Mouse (Mus musculus): Measurements from ENCODE around the gene 4930404H24Rik. TPM values are rescaled to one million over a fixed set of nuclear protein-coding genes. Genes with fewer than 3 reads are reported as not detected.
A peak's percentile ranks its signal among the peaks of the same experiment; 100 is the strongest.
"Not testable (repeated sequence)": the region's sequence is repeated elsewhere in the genome, so short reads cannot be mapped to it uniquely, and the experiment has no call there.

4930404H24Rik gene
- total RNA-seq, 2 experiments from 2014 or later: 7.1 TPM; not detected in 1

DNA sequence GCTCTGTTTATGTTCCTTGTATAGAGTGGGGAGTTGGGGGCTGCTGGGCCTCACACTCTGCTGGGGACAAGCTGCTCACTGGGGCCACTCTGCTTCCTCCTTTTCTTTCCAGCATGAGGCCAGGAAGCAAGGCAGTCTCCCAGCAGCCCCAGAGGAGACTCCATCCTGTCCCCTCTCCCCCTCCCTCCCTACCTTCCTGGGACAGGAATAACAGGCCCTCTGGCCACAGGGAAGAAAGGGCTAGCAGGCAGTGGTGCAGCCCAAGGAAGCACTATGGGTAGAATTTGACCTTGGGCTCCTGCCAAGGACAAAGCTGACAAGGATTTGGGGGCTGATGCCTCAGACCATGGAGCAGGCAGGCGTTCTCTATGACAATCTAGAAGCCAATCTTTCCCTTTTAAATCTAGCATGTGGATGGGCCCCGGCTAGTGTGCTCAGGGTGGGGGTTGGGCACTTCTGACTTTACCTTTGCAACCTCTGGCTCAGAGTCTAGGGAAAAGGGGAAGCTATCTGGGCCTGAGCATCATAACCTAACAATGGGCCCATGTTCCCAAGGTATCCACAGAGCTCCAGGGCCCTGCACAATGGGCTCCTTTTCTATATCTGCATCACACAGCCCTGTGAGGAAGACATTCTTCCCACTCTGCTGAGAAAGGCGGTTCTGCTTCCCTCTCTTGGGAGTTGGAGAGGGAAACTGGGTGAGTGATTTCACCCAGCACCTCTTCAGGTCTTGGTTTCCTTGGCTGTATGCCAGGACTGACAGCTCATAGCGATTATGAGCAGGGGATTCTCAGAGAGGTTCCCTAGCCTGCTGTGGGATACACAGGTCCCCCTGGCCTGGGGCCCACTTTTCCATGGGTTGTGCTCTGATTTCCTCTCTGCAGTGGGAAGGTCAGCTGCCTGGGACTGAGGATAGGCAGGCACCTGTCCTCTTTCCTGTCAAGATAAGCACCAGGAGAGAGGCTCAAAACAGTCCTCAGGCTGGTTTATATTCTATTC, 17.2 kb upstream of the 4930404H24Rik start:
- ATAC-seq (replicated peaks; ENCODE audit: low FRiP score, poor library complexity, severe bottlenecking): no peak

DNA sequence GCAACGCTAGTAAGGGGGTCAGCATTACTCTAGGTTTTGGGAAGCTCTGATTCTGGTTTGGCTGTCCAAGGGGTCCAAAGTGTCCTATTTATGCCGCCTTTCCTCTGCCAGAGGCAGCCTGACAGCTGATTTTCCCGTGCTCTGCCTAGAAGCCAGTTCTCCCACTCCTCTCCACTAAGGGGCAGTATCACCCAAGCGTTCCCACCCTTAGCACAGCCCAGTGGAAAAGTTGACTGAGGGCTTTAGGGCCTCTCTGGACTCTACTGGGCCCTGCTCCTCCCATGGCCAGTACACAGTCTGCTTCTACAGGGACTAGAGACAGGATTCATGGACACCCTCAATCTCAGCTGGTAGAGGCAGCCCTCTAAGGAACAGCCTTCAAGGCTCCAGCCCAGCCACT, 14.0 kb upstream of the 4930404H24Rik start:
- peak; percentile 72 for ATAC-seq (replicated peaks; ENCODE audit: low FRiP score, poor library complexity, severe bottlenecking)

DNA sequence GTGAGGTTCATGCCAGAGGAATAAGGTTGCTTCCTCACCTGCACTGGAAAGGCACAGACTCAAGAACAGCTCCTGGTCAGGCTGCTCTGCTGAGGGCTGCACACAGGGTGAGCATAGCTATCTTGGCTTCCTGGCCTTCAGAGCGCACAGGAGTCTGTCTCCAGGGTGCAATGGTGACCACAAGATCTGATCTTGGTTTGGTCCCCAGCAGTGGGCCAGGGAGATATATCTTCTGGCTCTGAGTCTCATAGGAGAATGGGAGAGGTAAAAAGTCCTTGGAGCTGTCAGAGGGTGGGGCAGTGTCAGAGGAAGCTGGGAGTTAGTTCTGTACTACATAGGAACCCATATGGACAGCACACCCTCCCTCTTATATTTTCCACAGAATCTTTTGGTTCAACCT, 13.1 kb upstream of the 4930404H24Rik start:
- no peak for ATAC-seq (replicated peaks; ENCODE audit: low FRiP score, poor library complexity, severe bottlenecking)

DNA sequence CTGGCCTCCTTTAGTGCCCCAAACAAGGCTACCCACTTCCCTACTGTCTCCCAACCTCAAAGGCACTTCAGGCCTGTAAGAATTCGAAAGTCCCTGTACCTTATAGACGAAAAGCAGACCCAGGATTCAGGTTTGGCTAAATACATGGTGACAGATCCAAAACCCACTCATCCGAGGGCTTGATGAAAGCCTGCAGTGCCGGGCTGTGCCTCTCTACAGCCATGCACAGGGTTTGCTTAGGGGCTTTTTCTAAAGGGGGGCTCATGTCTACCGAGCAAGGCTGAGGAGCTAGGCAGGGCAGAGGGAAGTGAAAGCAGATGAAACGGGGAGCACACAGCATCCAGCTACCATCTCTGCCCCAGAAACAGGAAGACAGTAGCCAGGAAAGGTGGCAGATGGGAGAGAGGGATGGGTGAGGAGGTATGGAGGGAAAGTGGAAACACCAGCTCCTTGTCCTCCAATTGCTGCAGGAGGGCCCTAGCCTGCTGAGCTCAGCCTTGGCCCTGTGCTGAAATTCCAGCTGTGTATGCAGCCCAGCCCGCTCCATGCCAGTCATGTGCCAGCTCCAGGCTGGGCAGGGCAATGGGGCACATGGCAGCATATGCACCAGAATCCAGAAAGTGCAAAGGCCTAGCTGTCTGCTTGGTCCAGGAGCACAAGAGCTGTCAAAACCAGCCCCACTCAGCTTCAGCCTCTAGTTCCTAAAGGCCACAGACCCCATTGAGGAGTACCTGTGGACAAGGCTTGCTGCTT, 11.3 kb upstream of the 4930404H24Rik start:
- ATAC-seq (replicated peaks; ENCODE audit: low FRiP score, poor library complexity, severe bottlenecking): no peak

DNA sequence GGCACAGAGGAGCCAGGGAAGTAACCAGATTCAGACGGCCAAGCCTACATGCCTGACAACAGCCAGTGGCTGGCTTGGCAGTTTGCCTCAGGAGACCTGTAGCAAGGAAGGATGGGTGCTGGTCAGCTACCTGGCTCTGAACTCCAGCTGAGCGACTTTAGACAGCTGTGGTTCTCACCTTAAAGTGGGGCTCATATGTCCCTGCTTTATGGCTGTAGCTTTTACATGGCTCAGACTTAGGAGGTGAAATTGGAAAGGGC, 10.8 kb upstream of the 4930404H24Rik start:
- no peak for ATAC-seq (replicated peaks; ENCODE audit: low FRiP score, poor library complexity, severe bottlenecking)

DNA sequence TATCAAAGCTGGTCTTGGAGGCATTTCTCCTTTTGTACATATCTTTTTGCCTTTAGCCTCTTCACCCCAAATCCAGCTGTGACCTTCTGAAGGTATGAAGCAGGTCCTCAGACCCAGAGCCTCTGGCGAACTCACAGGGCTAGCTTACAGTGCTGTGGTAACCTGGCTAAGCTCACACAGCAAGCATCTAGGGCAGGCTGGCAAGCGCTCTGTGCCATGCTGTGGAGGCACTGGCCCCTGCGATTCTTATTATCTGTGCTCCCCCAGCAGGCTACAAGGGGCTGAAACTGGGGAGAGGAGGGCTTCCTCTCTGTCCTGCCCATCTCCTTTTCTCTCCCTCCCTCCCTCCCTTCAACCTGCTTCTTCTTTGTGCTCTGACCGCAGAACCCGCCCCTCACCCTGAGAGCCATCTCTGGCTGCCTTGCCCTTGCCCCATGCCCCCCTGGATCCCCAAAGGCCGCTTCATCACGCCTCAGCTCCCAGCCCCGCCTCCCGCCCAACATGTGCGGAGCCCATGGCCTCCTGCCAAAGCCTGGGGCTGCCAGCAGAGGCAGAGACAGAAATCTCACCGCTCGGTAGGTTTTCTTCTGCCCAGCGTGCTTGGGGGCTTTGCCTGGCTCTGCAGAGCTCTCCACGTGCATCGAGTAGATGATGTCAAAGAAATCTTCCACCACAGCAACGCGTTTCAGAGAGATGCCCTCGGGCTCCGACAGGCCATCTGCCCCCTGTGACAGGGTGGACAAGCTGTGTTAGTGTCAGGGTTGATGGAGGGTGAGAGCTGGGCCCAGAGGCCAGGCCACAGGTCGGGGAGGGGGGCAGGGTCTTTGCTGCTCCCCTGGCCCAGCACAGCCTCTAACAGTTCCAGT, 9.2 kb upstream of the 4930404H24Rik start:
- ATAC-seq (replicated peaks; ENCODE audit: low FRiP score, poor library complexity, severe bottlenecking): peak; percentile 79

DNA sequence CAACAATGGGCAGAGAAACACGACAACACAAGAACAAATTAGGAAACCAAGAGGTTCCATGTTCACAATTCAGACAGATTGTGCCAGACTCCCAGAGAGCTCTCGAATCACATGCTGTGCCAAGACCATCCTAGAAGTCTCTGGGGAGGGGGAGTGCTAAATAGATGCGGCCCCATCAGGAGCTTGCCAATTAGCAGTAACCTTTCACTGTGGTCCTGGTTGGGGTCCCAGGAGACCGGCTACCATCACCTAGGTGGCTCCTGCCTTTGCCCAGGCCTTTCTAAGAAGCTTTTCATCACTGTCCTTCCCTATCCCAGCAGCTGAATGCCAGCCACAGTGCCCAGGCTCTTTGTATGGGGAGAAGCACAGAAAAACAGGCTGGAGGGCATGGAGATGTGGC, 8.5 kb upstream of the 4930404H24Rik start:
- no peak for ATAC-seq (replicated peaks; ENCODE audit: low FRiP score, poor library complexity, severe bottlenecking)

DNA sequence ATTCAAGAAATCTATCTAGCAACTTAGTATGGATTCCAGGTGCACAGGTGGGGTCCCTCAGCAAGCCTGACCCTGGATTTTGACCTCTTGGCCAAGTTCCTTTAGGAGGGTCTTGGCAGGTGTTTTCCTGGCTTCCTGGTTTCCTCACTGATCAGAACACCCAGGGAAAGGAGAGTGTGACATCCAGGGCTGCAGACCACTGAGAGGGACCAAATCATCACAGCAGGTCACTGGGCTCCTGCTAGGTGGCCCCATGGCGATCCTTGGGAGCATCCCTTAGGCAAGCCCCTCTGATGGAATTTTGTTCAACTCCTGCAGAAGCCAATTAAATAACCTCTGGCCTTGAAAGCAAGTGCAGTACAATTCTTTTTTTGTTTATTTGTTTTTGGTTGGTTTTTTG, 2.5 kb upstream of the 4930404H24Rik start:
- ATAC-seq (replicated peaks; ENCODE audit: low FRiP score, poor library complexity, severe bottlenecking): no peak

DNA sequence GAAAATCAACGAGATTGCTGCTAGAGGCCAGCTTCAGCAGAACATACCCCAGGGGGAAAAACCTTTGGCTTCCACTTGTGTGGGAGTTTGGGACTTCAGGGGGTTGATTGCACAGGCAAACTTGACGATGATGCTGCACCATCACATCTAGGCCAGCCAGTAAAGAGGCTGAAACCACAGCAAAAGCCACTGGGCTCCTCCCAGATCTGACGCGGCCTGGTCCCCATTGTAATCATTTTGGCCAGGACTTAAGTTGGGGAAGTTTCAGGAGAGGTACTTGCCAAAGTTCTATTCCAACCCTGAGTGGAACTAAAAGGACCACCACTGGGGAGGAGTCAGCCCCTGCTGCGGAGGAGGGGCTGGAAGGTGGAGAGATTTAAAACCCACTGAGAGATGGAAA, 1.6 kb upstream of the 4930404H24Rik start:
- ATAC-seq (replicated peaks; ENCODE audit: low FRiP score, poor library complexity, severe bottlenecking): peak; percentile 31; the same call in 1 of the 2 replicates

DNA sequence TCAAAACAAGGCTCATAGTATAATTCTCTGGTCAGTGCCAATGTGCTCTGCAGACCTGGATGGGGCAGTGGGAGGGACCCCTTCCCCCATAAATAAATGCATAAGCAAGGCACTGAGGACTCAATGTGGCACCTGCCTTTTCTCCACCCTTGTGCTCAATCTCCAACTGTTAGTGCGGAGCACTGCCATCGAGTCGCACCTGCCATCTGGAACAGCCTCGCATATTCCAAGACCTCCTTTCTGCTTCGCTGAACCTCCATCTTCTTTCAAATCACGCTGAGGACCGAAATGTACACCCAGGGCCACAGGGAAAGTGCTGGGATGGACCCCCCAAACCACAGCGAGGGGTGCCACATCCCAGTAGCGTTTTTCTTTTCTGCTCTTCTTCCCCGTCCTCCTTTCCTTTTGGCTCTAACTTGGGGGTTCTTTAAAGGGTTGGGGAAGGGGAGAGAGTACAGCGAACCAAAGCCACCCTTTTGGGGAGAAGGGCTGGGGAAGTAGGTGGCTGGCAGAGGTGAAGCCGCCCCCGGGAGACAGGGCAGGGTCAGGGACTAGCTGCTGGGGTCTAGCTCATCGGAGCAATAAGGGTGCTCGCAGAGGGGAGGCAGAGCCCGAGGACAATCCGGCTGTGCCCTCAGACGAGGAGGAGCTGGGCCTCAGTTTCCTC, 945 bp upstream of the 4930404H24Rik start:
- no peak for ATAC-seq (replicated peaks; ENCODE audit: low FRiP score, poor library complexity, severe bottlenecking)

DNA sequence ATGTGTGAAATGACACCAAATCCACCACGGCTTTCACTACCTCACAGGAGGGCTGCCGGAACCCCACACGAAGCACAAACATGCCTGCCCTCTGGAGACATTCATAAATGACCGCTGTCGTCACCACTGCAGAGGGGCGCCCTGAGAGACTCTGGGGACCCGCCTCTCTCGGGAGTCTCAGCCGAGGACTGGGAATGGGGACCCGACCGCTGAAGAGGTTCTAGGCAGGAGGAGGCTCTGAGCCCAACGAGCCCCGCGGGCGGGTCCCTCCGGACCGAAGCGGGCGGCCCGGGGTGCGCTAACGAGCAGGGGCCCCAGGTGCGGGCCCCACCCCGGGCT, 442 bp upstream of the 4930404H24Rik start:
- ATAC-seq (replicated peaks; ENCODE audit: low FRiP score, poor library complexity, severe bottlenecking): no peak

DNA sequence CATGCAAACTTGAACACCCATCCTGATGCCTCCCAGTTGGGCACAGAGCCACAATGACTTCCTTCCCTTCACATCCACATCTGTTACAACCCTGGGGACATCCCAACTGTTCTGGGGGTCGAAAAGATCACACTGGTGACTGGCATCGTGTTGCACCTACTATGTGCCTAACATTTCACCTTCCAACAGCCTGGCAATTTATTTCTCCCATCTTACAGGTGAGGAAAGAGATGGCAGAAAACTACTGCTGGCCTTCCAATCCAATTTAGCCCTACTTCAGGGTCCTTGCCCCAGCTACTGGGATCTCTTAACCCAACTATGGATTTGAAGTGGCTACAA, 772 bp downstream of the 4930404H24Rik start:
- ATAC-seq (replicated peaks; ENCODE audit: low FRiP score, poor library complexity, severe bottlenecking): no peak

DNA sequence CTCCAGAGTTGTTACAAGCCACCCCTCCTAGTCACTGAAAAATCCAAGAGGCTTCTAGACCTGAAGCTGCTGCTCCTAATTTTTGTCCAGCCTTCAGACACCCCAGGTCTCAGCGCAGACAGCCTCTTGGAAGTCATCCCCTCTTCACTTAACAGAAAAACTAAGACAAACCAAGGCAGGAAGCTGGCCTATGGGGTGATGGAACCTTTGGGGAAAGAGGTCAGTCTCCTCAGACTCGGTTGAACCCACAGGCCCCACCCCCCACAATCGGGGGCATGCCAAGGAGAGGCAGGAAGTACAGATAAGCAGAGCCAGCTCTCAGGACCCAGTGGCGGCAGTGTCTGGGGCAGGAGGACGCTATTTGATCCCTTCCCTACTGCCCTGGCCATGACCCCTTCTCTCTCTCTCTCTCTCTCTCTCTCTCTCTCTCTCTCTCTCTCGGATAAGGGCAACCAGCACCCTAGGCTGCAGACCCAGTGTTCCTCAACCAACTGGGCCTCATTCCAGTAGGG, 1.2 kb downstream of the 4930404H24Rik start:
- ATAC-seq (replicated peaks; ENCODE audit: low FRiP score, poor library complexity, severe bottlenecking): peak; percentile 55

DNA sequence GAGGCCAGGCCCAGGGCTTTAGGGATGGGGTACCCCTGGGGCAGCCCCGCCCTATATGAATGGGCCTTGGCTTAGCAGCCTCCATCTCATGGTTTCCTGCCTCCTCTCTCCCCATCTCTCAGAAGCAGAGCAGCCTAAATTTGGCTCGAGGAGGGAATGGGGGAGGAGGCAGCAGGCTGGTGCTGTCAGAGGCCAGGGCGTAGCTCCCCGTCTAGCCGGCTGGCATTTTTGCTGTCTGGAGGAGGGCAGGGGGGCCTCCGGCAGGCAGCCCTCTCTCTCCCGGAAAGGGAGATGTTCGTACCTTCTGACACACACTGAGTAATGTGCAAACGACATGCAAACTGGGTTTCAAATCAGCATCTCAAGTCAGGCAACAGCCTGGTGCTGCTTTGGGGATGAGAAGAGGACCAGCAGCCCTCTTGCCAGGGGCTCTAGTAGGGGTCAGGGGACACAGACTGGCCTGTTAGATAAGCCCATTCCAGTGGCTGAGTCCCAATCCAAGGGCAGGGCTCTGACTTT, 1.8 kb downstream of the 4930404H24Rik start:
- peak; percentile 39 for ATAC-seq (replicated peaks; ENCODE audit: low FRiP score, poor library complexity, severe bottlenecking)

DNA sequence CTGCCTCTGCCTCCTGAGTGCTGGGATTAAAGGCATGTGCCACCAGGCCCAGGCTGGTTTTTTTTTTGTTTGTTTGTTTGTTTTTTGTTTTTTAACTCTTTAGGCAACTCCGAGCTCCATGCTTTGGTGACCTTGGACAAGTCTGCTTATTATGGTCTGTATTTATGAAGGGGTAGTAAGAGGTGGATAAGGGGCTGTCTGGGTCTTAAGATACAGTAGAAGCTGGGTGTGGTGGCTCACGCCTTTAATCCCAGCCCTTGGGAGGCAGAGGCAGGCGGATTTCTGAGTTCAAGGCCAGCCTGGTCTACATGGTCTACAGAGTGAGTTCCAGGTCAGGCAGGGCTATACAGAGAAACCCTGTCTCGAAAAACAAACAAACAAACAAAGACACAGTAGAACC, 2.8 kb downstream of the 4930404H24Rik start:
- not testable (repeated sequence) for ATAC-seq (replicated peaks; ENCODE audit: low FRiP score, poor library complexity, severe bottlenecking)

DNA sequence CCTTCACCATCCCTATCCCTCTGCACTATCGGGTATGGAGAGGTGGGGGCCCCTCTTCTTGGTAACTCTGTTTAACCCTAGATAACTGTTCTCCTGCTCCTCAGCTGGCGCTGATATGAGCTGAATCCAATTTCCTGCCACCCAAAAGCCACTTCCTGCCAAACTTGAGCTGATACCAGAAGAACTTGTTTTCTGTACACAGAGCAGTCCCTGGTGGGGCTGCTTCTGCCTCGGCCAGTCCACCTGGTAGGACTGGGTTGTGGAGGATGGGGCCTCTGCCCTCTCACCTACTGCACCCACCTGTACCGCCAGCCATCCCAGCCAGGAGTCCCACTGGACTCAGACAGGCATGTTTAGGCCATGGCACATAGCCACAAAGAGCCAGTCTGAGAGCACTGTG, 3.2 kb downstream of the 4930404H24Rik start:
- ATAC-seq (replicated peaks; ENCODE audit: low FRiP score, poor library complexity, severe bottlenecking): peak; percentile 52

DNA sequence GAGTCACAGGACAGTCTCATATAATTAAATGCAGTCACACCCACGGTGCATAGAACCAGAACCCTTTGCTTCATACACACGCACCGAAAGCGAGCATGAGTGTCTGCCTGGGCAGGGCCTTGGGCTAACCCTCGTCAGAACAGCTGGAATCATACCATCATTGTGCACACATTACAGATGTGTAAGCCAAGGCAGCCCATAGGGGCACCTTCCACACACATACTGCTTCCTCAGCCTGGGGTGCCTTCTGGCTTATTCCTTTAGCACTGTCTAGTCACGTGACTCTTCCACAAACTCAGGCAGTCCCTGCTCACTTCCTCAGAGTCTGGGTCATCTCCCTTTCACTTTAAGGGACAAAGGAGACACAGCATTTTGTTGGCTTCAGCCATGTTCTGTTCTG, 3.7 kb downstream of the 4930404H24Rik start:
- 0 out of 2 replicates have a peak, but pooled peaks have one; percentile 2 for ATAC-seq (replicated peaks; ENCODE audit: low FRiP score, poor library complexity, severe bottlenecking)

DNA sequence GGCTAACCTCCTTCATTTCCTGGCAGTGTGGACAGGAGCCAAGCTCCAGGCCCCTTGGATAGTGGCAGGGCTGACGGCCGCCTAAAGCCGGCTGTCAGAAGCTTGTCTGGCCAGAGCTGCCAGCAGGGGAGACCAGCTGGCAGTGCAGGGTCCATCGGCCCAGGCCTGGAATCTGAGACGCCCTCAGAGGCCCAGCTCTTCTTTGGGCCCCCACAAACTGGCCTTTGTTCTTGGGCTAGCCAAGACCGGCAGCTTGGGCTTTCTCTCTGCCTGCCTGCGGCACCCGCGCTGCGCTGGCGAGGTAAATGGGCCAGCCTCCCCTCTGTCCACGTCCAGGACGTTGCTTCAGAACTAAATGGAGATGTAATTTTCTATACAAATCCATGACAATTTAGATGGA, 4.3 kb downstream of the 4930404H24Rik start:
- no peak for ATAC-seq (replicated peaks; ENCODE audit: low FRiP score, poor library complexity, severe bottlenecking)

DNA sequence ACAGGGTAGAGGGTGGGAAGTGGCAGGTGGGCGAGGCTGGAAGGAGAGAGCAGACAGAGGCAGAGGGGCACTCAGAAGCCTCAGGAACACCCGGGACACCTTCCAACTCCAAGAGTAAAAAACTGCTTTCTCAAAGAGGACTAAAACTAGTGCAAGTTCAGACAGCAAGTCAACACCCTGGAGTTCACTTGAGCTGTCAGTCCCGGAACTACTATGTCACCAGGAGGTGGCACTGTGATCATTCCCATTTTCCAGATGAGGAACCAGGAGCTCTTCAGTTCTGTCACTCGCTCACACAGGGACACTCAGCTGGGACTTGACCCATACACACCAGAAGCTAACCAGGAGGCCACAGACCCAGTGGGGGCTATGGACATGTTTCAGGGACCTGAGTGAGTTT, 6.6 kb downstream of the 4930404H24Rik start:
- no peak for ATAC-seq (replicated peaks; ENCODE audit: low FRiP score, poor library complexity, severe bottlenecking)
